Mouse (Mus musculus): Measurements from ENCODE around the gene Rhpn2.

Rhpn2 gene

GRCm38 (mm10) chr7:35349022-35349421, 15.1 kb downstream of the Rhpn2 start:
- DNase-seq, result no peak

- DNase-seq, result no peak
Observed at GRCm38 (mm10) chr7:35349886-35350684, 16.1 kb downstream of the Rhpn2 start.

- no peak for DNase-seq
Observed at GRCm38 (mm10) chr7:35351155-35351554, 17.2 kb downstream of the Rhpn2 start.

- no peak for DNase-seq
Observed at GRCm38 (mm10) chr7:35353306-35353705, 19.3 kb downstream of the Rhpn2 start.

- no peak for DNase-seq
Observed at GRCm38 (mm10) chr7:35355303-35355872, 21.4 kb downstream of the Rhpn2 start.

- no peak for DNase-seq
Observed at GRCm38 (mm10) chr7:35357621-35358020, 23.7 kb downstream of the Rhpn2 start.

GRCm38 (mm10) chr7:35362253-35362652, 28.3 kb downstream of the Rhpn2 start:
- DNase-seq, result no peak

- no peak for DNase-seq
Observed at GRCm38 (mm10) chr7:35362868-35363267, 28.9 kb downstream of the Rhpn2 start.

- no peak for DNase-seq
Observed at GRCm38 (mm10) chr7:35365161-35365910, 31.4 kb downstream of the Rhpn2 start.

GRCm38 (mm10) chr7:35371096-35371495, 37.1 kb downstream of the Rhpn2 start:
- DNase-seq, result no peak

- DNase-seq, result no peak
Observed at GRCm38 (mm10) chr7:35372483-35373017, 38.6 kb downstream of the Rhpn2 start.

- DNase-seq, result no peak
Observed at GRCm38 (mm10) chr7:35373146-35373989, 39.4 kb downstream of the Rhpn2 start.

GRCm38 (mm10) chr7:35374265-35374664, 40.3 kb downstream of the Rhpn2 start:
- no peak for DNase-seq

- DNase-seq, result no peak
Observed at GRCm38 (mm10) chr7:35376623-35377022, 42.7 kb downstream of the Rhpn2 start.

- no peak for DNase-seq
Observed at GRCm38 (mm10) chr7:35379492-35380119, 45.6 kb downstream of the Rhpn2 start.

- DNase-seq, result no peak
Observed at GRCm38 (mm10) chr7:35380351-35380750, 46.4 kb downstream of the Rhpn2 start.

GRCm38 (mm10) chr7:35381861-35382260, 47.9 kb downstream of the Rhpn2 start:
- DNase-seq, result no peak

GRCm38 (mm10) chr7:35382706-35383353, 48.9 kb downstream of the Rhpn2 start:
- DNase-seq, result no peak

- no peak for DNase-seq
Observed at GRCm38 (mm10) chr7:35386525-35386952, 52.6 kb downstream of the Rhpn2 start.

- no peak for DNase-seq
Observed at GRCm38 (mm10) chr7:35388694-35389093, 54.7 kb downstream of the Rhpn2 start.

GRCm38 (mm10) chr7:35392935-35393334, 59.0 kb downstream of the Rhpn2 start:
- no peak for DNase-seq
